Mouse (Mus musculus) layer of hippocampus, postnatal 14 days (tissue): ENCODE data around the gene Cdca7. TPM values are rescaled to one million over a fixed set of nuclear protein-coding genes. Genes with fewer than 3 reads are reported as not detected.

Experiments
- total RNA-seq, 2 experiments: library from RNA; stranded (reverse); gene quantifications; 2 replicates each; pipeline ENCODE4 v1.2.3; 2021

The Cdca7 gene
- total RNA-seq, 2 experiments from 2014 or later: 5.2 to 6.7 TPM

Other genes with a start within 250 kb of the Cdca7 start
- gene Map3k20, start 190.5 kb upstream of the Cdca7 start, total RNA-seq: 10 to 100 TPM; 16.7 to 18.2 TPM